Mouse (Mus musculus): ENCODE results near the gene Lrit3. TPM values are rescaled to one million over a fixed set of nuclear protein-coding genes. Genes with fewer than 3 reads are reported as not detected.

The Lrit3 gene
- polyA plus RNA-seq (2017; shearing (Covaris generic)), result not detected

DNA sequence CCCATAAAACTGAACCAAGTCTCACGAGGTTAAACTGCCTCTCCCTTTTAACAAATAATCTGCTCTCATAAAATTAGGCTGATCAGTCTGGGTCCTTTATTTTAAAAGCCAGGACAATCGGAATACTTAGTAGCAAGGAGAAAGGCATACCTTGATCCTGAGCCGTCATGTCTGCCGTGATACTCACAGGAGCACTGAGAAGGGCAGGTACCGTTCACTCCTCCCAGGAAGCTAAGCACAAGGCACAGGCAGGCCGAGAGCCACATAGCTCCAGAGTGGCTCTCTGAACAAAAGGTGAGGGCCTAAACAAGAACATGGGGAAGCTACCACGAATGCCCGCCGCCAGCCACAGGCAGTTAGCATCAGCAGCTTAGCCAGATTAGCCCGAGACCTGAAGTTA lies at the start of gene Lrit3:
Lrit3 (minus strand) TSS at position 266 of the 400 bp plus-strand sequence.
- no peak for ATAC-seq

DNA sequence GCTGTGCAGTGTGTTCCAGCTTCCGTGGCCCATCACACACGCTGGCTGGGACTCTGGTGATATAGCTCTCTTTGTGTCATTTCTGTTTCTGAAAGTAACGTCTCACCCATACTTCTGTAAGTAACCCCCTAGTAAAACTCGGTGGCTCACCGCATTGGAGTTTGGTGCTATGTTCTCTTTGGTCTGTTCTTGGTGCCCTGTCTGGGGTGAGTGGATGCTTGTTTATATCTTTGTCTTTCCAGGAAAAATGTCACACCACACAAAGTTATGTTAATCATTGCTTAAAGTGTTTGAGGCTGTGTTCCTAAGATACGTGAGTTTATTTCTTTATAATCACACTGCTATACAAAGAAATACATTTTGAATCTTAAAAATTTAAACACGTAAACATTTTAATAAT lies 43.0 kb upstream of the Lrit3 start:
- no peak for ATAC-seq

GRCm38 (mm10) chr3:129845868-129846267 lies 42.0 kb upstream of the Lrit3 start:
- no peak for ATAC-seq

GRCm38 (mm10) chr3:129838017-129838416 lies 34.2 kb upstream of the Lrit3 start:
- ATAC-seq, result no peak

DNA sequence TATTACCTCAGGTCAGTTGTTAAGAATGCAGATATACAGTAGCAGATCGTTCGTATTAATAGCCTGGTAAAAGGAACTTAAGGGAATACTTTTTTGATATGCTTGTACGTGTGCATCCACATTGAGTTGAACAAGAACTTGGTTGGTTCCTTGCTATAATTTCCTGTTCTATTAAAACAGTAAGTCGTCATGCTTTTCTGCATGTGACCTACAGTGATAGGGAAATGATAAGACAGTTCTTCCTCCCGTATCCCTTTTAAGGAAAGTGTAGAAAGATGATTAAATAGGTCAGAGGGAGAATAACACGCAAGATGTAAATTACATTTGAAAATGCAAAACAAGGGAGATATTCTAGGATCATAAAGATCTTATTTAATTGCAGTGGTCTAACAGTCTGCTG lies 33.1 kb upstream of the Lrit3 start:
- no peak for ATAC-seq

GRCm38 (mm10) chr3:129836051-129836697 lies 32.3 kb upstream of the Lrit3 start:
- ATAC-seq, result no peak

- no peak for ATAC-seq
Observed at GRCm38 (mm10) chr3:129835388-129835934, 31.6 kb upstream of the Lrit3 start, which contains the start of gene Cfi. Gene Cfi, plus strand, starts transcription at chr3:129835884.

- ATAC-seq, result peak; percentile 91
Observed at GRCm38 (mm10) chr3:129831035-129831568, 27.3 kb upstream of the Lrit3 start, which contains the start of gene Gar1. Gene Gar1, minus strand, starts transcription at chr3:129831396.

DNA sequence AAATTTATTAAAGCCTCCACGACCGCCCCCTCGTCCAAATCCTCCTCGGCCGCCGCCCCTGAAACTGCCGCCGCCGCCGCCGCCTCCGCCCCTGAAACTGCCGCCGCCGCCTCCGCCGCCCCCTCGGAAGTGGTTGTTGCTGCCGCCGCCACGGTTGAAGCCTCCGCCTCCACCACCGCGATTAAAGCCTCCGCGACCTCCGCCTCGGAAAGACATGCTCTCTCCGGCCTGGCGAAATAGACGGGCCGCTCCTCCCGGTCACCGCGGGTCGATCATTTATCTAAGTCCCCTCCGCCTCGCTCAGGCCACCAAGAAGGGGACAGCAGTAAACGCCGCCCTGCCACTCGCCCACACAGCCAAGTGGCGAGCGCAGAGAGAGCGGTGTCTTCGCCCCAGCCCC lies 26.8 kb upstream of the Lrit3 start:
- ATAC-seq, result peak; percentile 16

DNA sequence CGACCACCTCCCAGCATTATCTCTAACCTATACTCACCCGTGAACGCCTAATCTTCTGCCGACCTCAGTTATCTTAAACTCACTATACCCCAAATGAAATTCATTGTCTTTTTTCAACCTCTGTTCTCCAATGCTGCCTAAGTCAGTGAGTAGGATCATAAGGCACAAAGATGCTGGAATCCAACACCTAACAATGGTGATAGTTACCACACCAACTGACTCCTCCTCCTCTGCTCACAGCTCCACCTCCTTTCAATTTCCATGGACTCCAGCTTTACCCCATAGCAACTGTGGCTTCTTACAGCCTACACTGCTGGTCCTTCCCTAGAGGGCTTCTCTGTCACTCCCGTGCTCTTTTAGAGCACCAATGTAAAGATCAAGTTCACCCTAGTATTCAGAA lies 23.9 kb upstream of the Lrit3 start:
- ATAC-seq, result no peak

DNA sequence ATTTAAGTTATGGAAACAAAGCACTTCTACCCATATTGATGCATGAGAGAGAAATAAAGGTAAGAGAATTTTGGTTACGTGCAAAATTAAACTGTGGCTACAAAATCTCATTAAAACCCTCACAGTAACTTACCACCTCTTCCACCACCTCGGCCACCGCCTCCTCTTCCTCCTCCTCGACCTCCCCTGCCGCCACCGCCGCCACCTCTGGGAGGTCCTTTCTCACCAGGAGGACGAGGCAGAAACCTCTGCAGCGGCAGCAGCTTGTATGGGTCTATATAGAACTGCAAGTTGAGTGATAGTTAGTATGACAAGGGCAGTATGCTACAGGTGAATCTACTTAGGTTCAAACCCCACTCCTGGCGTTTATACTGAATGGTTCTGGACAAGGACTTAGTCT lies 22.9 kb upstream of the Lrit3 start:
- no peak for ATAC-seq

DNA sequence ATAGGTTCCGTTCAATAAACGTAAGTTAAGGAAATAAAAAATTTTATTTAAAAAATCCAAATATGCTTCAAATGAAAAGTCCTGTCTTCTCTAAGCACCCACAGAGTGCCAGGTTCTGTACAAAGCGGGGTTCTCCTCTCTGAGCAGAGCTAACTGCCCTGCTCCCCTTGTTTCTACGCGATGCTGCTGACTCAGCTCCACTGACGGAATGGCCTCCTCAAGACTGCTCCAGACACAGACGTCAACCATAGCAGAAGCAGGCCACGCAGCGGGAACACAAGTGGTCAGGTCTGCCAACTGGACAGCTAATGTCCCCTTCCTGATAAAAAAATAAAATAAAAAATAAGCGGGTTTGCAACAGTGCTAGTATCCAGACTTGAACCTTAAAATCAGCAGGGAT lies 21.1 kb upstream of the Lrit3 start:
- ATAC-seq, result no peak

DNA sequence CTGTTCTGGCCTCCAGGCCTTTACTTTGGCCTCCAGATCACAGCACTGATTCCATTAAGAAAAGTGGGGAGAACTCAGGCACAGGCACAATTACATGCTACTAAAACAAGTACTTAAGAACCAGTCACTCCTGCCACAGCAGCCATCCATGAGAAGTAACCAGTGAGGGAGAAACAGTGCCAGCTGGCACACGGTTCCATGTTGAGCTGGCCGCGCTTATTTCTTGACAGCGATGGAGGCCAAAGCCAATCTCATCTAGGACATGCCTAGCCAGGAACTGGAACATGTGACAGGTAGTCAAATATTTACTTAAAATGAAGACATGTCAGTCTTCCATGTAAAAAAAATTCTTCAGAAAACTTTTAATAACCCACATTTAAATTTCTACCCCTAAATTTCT lies 20.3 kb upstream of the Lrit3 start:
- no peak for ATAC-seq

DNA sequence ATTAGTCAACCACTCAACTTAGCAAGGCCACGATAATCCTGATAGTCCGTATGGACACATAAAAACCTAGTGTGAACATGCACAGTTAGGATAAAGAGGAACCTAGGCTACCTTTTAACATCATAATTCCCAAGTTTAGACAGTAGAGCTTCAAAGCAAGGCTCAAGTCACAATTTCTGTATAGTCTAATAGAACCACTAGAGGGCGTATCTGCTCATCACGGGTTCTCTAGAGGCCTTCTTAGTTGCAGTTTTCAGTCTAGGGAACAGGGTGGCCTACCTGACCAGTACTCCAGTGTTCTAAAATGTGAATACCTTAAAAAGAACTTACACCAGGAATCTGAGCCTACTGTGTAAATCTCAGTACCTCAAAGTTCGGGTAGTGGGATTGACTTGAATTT lies 19.5 kb upstream of the Lrit3 start:
- peak; percentile 85 for ATAC-seq

DNA sequence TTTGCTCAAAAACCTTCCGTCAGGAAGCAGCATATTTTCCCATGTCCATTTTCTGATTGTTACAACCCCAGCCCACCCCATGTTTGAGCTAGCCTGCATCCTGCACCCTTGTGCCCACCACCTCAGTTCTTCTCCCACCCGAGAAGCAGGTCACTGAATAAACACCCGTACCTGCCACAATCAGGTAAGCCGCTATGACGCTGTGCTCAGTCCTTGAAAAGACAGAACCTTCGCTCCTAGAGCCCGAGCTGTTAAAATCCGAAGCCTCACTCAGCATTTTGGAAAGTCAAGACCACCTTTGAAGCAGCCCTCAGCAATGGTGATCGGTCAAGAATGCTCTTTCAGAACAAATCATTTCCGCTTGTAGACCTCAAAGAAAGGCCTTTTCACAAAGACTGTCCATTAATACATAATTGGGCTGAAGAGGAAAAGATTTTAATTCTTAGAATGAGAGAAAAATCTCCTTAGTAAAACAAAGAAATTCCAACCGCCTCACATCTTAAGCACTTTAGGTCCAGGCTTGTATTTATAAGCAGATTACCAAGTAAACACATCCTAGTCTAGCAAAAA lies 18.5 kb upstream of the Lrit3 start, which contains the start of gene Rrh:
Rrh (minus strand) TSS at position 382 of the 570 bp plus-strand sequence.
- ATAC-seq, result no peak

DNA sequence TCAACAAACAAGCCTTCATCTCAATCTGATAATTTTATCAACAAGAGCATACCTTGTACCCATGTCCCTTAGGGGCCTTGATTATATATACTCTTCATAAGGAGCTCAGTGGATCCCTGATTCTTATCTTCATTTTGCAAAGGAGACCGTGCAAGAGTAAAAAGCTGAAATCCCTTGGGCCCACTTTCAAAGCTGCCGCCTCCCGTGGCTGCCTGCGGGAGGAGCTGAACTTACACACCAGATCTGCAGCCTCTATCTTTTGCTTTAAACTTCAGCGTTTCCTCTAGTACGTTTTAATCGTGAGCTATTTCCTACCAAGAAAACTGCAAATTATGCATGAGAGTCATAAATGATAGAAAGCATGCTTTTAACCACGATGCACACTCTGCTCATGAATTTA lies 17.9 kb upstream of the Lrit3 start:
- no peak for ATAC-seq

DNA sequence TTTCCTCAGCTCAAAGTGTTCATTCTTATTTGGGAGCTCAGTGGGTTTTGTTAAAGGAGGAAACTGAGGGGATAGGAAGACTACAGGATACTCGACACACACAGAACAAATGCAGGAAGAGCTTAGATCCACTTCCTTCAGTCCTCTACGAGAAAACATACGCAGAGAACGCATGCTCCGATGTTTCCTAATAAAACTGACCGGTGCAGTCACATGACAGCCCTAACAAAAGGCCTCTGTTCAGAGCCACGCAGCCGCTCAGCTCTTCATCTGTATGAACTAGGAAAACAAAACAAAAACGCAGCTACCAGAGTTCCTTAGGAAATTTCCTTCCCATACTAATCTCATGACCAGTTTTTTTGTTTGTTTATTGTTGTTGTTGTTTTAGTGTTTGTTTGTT lies 17.0 kb upstream of the Lrit3 start:
- ATAC-seq, result no peak

DNA sequence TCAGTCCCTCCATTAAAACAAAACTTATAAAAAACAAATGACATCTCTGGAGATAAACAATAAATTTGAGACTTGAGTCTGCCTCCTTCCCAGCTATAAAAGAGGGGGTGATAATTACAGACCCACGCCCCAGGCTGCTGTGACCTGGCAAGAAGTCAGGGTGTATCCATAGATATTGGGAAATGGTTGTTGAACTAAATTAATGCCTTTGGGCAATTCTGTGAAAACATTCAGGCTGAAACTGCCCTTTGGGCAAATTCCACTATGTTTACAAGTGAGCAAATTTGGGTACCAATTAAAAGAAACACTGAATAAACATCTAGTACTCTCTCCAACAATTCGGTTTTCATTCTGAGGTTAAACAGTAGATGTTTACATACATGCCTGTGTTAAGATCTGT lies 4.8 kb downstream of the Lrit3 start:
- no peak for ATAC-seq

- ATAC-seq, result no peak
Observed at GRCm38 (mm10) chr3:129798551-129798950, 5.3 kb downstream of the Lrit3 start.

DNA sequence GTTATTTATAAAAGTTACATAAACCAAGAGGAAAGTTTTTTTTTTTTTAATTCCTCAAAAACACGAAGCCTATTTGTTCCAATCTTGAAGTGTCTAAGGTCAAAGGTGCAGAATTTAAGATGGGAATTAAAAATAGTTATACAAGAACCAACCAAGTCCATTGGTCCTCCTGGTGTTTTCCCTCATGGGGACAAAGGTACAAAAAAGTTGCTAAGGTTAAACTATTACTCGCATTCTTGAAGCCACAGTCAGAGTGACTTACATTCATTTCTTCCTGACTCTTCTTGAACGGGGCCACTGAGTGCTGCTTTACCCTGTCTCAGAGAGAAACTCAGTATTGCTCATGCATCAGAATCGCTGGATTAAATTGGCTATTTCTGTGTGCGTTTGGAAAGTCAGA lies 6.5 kb downstream of the Lrit3 start:
- ATAC-seq, result no peak

DNA sequence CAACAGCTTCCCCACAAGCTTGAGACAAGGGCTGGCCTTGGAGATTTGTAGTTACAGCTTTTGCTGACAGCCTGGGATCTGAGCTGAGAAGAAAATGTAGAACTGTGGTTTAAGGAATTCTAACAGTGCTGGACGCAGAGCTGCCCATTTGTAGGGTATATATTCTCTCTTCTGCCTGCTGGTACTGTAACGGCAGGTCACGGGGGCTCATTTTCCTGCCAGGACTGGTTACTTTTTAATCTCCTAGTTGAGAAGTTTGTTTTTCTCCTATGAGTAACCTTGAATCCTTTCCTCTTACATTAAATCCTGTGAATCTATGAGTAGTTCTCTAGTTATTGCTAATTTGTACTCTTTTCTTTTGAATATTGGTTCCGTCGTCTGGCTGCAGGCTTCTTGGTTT lies 10.0 kb downstream of the Lrit3 start:
- no peak for ATAC-seq

GRCm38 (mm10) chr3:129782746-129783145 lies 21.1 kb downstream of the Lrit3 start:
- ATAC-seq, result no peak

- ATAC-seq, result no peak
Observed at GRCm38 (mm10) chr3:129781435-129781834, 22.4 kb downstream of the Lrit3 start.

DNA sequence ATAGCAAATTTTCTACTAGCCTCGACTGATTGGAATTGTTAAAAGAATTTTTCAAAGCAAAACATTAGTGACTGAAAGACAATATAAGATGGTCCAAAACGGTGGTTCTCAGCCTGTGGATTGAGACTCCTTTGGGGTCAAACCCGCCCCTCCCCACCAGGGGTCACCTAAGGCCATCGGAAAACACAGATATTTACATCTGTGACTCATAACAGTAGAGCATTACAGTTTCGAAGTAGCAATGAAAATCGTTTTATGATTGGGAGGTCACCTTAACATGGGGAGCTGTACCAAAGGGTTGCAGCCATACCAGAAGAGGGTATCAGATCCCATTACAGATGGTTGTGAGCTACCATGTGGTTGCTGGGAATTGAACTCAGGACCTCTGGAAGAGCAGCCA lies 32.6 kb downstream of the Lrit3 start:
- no peak for ATAC-seq
